Mouse (Mus musculus): ENCODE data around the gene Lyrm2.

Lyrm2 gene

GRCm38 (mm10) chr4:32799966-32800576, at the start of gene Lyrm2:
TSS of gene Lyrm2 (plus strand) at chr4:32800253.
- DNase-seq (ENCODE audit: low spot score in 2 of 2) = peak; percentile 70 to 78

GRCm38 (mm10) chr4:32750711-32751110, 49.3 kb upstream of the Lyrm2 start:
- DNase-seq (ENCODE audit: low spot score in 2 of 2) = no peak

- DNase-seq (ENCODE audit: low spot score in 2 of 2) = no peak
These were observed 42.6 kb upstream of the Lyrm2 start for GRCm38 (mm10) chr4:32757430-32757829.

GRCm38 (mm10) chr4:32767471-32767870, 32.6 kb upstream of the Lyrm2 start:
- no peak for DNase-seq (ENCODE audit: low spot score in 2 of 2)

GRCm38 (mm10) chr4:32768046-32768445, 32.0 kb upstream of the Lyrm2 start:
- DNase-seq (ENCODE audit: low spot score in 2 of 2) = peak; percentile 39 to 45

- no peak for DNase-seq (ENCODE audit: low spot score in 2 of 2)
These were observed 29.7 kb upstream of the Lyrm2 start for GRCm38 (mm10) chr4:32770284-32770810.

- DNase-seq (ENCODE audit: low spot score in 2 of 2) = no peak
These were observed 20.1 kb upstream of the Lyrm2 start for GRCm38 (mm10) chr4:32779996-32780395.

GRCm38 (mm10) chr4:32787110-32787509, 12.9 kb upstream of the Lyrm2 start:
- DNase-seq (ENCODE audit: low spot score in 2 of 2) = no peak

GRCm38 (mm10) chr4:32789020-32789419, 11.0 kb upstream of the Lyrm2 start:
- DNase-seq (ENCODE audit: low spot score in 2 of 2) = no peak

- no peak for DNase-seq (ENCODE audit: low spot score in 2 of 2)
These were observed 1.1 kb upstream of the Lyrm2 start for GRCm38 (mm10) chr4:32798976-32799375.

- no peak for DNase-seq (ENCODE audit: low spot score in 2 of 2)
These were observed 621 bp downstream of the Lyrm2 start for GRCm38 (mm10) chr4:32800577-32801170.

GRCm38 (mm10) chr4:32817478-32817877, 17.4 kb downstream of the Lyrm2 start:
- no peak for DNase-seq (ENCODE audit: low spot score in 2 of 2)

GRCm38 (mm10) chr4:32820676-32821075, 20.6 kb downstream of the Lyrm2 start:
- DNase-seq (ENCODE audit: low spot score in 2 of 2) = no peak

GRCm38 (mm10) chr4:32824254-32824653, 24.2 kb downstream of the Lyrm2 start:
- no peak for DNase-seq (ENCODE audit: low spot score in 2 of 2)

- DNase-seq (ENCODE audit: low spot score in 2 of 2) = no peak
These were observed 26.9 kb downstream of the Lyrm2 start for GRCm38 (mm10) chr4:32826925-32827324.

- DNase-seq (ENCODE audit: low spot score in 2 of 2) = no peak
These were observed 28.5 kb downstream of the Lyrm2 start for GRCm38 (mm10) chr4:32828385-32829077.

- DNase-seq (ENCODE audit: low spot score in 2 of 2) = no peak
These were observed 29.3 kb downstream of the Lyrm2 start for GRCm38 (mm10) chr4:32829316-32829715.

- DNase-seq (ENCODE audit: low spot score in 2 of 2) = no peak
These were observed 33.6 kb downstream of the Lyrm2 start for GRCm38 (mm10) chr4:32833494-32834282.

GRCm38 (mm10) chr4:32834541-32834940, 34.5 kb downstream of the Lyrm2 start:
- DNase-seq (ENCODE audit: low spot score in 2 of 2) = no peak

- DNase-seq (ENCODE audit: low spot score in 2 of 2) = no peak
These were observed 36.0 kb downstream of the Lyrm2 start for GRCm38 (mm10) chr4:32836071-32836470.

GRCm38 (mm10) chr4:32838401-32838800, 38.3 kb downstream of the Lyrm2 start:
- DNase-seq (ENCODE audit: low spot score in 2 of 2) = no peak
